Mouse (Mus musculus) naive thymus-derived CD4-positive, alpha-beta T cell, adult 5 months (primary cell): ENCODE data around the gene Tnfrsf19. TPM values are rescaled to one million over a fixed set of nuclear protein-coding genes. Genes with fewer than 3 reads are reported as not detected.

ENCODE experiments used
- polyA plus RNA-seq: library from polyadenylated mRNA; unstranded; fragments of 100-300 nt; shearing (Covaris generic); gene quantifications from one replicate; pipeline ENCODE4 v1.2.1, GENCODE M21; 2017

The Tnfrsf19 gene
- polyA plus RNA-seq = 0.72 TPM

GRCm38 (mm10) chr14:61046091-61046681 is at the start of gene Tnfrsf19:
Gene Tnfrsf19, minus strand, starts transcription at chr14:61046490.

Other genes with a start within 250 kb of the Tnfrsf19 start
- 12.8 TPM for gene Sacs, start 92.0 kb upstream of the Tnfrsf19 start, polyA plus RNA-seq
- not detected for gene Sgcg, start 212.0 kb upstream of the Tnfrsf19 start, polyA plus RNA-seq